Mouse (Mus musculus): ENCODE measurements at regions not wholly inside any gene's neighbourhood (a gene's known extent, or its start where the extent isn't known, plus 50 kb on each side); places are given as distances from the start of the nearest gene placed in this dataset.

DNA sequence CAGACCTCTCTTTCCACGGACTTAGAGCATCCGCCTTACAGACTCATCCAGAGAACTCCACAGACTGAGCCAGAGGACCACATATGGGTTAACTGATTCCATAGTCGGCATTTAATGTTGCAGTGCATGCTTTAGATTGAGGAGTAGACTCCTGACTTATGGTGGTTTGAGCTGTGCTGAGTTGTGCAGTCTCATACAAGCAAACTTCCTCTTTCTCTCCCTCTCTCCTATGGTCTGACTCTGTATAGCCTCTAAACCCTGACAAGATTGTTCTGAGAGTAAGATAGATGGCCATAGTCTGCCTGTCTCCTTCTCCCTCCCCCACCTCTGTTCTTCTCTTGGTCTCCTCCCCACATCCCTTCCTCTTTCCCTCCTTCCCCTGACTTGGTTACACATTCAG, 616.0 kb downstream of the Ryr2 start:
- DNase-seq, result no peak

DNA sequence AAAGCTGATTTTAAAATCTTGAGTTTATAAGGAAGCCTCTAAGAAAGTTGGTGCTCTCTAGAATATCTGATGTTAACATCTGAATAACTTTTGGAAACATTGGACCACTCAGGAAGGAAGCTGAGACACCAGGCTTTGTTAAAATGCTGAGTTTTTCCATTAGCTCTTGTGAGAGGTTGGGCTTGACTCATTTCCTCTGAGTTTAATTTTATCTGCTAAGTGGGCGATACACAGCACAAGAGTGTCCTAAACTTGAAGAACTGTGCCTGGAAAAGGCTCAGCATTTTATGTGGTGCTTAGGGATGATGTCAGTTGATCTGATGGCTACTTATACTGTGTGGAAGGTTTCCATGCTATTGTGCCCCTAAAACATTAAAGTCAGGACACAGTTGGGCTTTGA, 623.6 kb downstream of the Ryr2 start:
- no peak for DNase-seq

DNA sequence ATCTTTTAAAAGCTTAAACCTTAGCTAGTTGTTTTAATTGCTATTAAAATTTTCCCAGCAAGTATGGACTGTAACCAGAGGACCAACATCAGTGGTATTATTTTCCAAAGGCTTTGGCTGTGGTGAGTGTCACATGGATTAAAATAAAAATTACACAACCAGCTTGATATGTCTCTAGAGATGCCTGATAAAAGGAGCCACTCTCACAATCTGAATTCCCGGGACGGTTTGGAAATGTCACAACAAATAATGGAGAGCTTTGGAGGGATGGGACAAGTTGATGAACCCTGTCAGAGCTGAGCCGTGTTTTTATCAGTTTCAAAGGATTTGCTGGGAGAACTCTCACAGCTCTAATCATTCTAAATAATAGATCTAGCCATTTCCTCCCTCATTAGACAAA, 624.0 kb downstream of the Ryr2 start:
- no peak for DNase-seq

GRCm38 (mm10) chr13:11460251-11460650, 646.5 kb downstream of the Ryr2 start:
- no peak for DNase-seq

GRCm38 (mm10) chr13:11455113-11455512, 651.6 kb downstream of the Ryr2 start:
- DNase-seq, result no peak

- no peak for DNase-seq
Measured at GRCm38 (mm10) chr13:11452448-11452847, 654.3 kb downstream of the Ryr2 start.

DNA sequence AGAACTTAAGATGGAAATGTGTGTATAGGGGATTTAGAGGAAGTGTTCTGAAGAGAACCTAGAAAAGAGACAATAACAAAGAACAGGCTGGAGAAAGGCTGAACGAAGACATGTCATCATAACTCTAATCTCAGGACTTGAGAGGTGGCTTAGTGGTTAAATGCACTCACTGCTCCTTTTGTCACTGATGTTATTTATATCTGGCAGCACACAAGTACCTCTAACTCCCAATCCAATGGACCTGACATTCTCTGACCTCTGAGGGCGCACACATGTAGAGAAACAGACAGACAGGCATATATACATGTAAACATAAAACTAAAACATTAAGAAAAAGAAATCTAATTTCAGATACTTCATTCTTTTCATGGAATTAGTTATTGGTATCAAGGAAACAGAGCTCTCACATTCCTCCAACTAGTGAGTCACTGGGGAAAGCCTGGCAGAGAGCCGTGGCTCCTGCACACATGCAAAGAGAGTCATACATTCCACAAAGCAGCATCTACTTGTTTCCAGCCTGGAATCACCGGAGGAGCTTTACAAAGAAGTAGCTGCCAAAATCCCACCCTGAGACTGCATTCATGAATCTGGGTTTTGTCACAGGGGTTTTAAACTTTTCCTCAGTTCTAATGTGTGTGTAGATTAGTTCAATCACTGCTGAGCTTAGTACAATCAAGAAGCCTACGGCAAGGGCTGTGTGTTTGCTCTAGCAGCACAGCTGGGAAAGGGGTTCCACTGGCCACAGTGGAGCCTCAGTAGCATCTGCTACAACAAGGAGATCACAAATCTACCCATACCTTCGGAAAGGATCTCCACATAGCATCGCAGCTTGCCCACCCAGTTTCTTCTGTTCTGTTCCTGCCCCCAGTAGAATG, 674.0 kb downstream of the Ryr2 start:
- DNase-seq, result peak; percentile 49

DNA sequence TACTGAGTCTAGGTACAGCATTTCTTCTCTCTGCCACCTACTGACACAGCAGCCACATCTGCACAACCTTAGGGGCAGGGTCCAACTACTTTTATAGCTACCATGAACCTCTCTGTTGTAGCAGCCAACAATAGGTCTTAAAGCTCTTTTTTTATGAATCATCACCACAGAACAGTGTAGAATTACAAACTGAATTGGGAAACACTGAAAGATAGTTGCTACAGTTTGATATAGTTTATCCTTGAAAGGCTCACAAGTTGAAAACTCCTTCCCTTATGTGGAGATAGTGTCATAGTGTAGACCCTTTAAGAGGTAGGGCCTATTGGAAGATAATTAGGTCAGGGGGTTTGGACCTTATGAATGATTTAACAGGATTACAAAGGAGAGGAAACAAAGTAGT, 679.9 kb downstream of the Ryr2 start:
- no peak for DNase-seq

GRCm38 (mm10) chr13:11392027-11392426, 714.7 kb downstream of the Ryr2 start:
- no peak for DNase-seq

GRCm38 (mm10) chr13:11375452-11375851, 731.3 kb downstream of the Ryr2 start:
- no peak for DNase-seq

GRCm38 (mm10) chr13:11369456-11369855, 737.3 kb downstream of the Ryr2 start:
- DNase-seq, result no peak

GRCm38 (mm10) chr13:11362872-11363271, 743.9 kb downstream of the Ryr2 start:
- no peak for DNase-seq

DNA sequence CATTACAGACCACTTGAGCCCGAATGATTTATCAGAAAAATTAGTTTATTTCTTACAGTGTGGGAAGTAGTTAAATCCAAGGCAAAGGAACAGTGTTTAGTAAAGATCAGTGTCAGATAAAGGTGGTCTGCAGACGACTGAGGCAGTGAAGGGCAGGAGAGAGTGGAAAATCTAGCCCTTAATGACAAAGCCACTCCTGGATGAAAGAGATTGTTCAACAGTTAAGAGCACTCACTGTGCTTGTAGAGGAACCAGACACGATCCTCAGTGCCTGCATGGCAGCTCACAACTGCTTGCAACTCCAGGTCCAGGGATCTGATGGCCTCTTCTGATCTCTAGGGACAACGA, 758.3 kb downstream of the Ryr2 start:
- DNase-seq, result no peak

DNA sequence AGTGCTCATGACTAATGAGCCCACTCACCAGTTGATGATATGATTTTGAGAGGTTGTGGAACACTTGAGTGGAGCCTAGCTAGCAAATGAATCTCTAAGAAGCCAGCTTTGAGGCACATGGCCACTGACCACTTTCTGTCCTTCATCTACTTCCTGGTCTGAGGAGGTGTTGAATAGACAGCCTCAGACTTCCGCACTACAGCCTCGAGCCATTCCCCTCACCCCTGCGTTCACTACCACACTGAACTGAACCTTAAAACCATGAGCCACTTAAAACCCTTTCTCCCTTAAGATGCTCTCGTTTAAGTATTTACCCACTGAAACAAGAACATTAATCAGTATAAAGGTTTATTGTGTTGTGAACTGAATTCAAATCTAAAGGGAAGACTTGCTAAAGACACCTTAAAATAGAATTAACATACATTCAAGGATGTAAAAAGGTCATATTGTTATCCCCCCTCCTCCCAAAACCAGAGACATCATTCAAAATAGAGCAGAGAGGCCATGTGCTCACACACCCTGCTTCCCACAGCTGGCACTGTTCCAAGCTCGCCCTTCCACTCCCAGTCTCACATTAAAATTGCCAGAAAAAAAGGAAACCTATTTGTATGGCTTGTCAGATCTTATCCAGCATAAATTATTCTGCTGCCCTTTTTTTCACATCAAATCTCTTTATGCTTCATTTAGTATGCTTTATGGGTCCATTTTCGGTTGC, 758.8 kb downstream of the Ryr2 start:
- no peak for DNase-seq

DNA sequence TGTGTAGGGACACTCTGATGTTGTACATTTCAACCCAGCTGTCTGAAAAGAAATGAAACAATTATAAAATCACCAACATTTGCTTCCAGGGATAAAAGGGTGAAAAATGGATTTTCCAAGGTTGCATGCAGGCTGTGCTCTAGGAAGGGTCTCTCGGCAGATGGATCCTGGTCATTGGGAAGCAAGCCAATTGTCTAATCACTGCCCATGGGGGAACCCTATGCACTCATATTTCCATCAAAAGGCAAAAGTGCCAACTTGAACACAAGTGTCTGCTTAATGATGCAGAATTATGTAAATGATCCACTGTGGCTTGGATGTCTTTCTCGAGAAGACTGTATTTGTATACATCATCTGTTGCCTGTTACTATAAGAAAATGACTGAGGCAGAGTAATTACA, 762.2 kb downstream of the Ryr2 start:
- no peak for DNase-seq

DNA sequence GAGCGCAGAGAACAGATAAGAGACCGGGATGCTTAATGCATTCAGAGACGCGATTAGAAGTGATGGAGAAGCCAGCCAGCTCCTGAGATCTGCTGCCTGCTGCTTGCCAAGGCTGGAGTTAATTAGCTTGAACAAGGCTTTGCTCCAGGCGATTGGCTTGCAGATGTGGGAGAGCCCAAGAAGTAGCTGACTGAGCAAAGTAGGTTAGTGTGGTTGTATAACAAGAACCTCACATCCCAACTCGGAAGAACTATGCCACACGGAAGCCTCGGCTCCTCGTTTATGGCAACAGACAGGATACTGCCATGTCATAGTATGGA, 768.5 kb downstream of the Ryr2 start:
- DNase-seq, result peak; percentile 19

GRCm38 (mm10) chr13:11337610-11338296, 769.0 kb downstream of the Ryr2 start:
- no peak for DNase-seq

DNA sequence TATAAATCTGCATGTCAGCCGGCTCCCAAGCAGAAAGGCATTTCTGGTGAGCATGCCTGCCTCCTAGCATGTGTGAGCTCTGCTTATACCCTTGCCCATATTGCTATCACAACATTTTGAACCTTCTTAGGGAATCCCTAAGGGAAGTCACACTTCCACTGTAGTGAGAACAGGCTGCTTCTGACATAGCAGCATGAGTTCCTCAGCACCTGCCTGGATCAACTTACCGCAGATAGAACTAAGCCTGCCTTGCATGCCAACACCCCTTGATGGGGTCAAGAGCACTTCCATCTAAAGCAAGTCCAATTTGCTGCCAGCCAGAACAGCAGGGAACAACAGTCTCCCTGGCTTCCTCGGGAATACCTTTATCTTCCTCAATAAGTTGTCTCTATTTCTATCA, 769.8 kb downstream of the Ryr2 start:
- no peak for DNase-seq

DNA sequence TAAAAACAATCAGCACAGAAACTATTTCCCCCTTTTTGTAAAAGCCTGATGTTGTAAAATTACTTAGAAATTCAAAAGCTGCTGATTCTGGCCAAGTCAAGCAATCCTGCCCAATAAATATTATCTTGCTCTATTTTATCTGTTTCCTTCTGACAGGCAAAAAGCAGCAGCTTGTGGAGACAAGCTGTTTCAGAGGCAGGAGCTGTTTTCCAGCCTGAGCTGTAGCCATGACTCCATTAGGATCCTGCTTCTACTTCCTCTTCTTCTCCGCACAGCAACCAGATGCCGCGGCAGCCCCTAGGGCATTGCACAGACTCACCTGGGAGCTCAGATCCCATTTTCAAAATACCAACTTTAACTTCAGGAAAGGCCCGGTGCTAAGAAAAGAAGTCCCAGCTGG, 774.8 kb downstream of the Ryr2 start:
- peak; percentile 4 for DNase-seq

- DNase-seq, result no peak
Measured at GRCm38 (mm10) chr13:11308716-11309115, 798.0 kb downstream of the Ryr2 start.

DNA sequence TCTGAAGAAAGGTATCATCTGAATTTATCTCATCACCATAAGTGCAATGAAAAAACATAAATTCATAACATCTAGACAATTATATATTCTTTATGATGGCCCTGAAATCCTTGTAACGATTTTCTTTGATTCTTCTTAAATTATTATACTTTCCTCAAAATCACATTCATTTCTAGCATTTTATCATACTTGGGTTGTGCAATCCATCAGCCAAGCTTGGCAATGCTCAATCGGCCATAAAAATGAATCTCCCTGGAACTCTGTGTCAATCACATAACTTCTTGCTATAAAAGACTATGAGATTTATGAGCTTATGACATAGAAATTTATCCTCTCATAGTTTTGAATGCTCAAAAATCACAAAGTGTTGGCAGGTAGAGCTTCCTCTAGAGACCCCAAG, 811.3 kb downstream of the Ryr2 start:
- no peak for DNase-seq

DNA sequence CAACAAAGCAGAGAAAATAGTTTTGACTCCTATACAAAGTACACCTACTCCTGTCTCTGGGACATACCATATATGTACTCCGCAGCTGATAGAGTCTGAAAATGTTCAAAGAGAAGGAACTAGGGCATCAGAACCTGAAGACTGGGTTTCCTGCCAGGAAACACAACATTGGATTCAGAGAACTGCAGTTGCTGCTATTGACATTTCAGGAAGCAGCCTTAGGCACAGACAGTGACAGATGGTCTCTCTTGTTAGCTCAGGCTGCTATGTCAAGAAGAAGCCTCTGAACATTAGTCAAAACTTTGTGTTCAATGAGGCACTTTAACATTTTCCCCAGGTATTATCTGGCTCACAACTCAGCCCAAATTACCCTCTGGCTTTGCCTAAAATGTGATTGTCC, 812.1 kb downstream of the Ryr2 start:
- peak; percentile 5 for DNase-seq

DNA sequence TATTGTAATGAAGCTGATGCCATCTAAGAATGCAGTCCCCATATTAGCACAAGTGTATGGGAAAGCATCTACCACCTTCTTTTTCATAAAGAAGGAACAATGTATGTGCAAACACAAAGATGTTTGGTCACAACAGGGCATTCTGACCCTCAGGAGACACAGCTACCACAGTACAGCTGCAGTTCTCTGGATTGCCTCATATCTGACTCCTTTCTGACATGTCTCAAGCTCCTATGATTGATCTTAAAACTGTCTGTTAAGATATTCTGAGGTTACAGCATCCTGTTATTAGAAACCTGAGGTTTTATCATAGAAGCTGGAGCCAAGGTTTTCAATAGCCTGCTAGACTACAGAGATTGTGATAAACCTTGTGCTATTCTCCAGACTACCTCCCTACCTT, 813.0 kb downstream of the Ryr2 start:
- DNase-seq, result no peak

DNA sequence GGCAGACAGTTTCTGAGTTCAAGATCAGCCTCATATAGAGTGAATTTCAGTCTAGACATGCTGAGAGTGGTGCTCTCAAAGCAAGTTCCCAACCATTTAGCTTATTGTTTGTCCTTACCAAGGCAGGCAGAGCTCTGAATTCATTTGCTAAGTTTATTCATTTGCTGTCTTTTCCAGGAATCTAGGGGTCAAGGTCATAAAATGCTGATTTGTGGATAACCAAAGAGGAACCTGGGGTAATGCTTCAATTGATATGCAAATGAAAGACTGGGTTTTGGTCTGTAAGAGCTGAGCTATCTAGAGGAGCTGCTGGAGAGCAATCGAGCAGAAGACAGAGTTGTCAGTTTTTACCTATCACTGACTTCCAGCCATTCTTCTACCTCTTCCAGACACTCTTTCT, 832.8 kb downstream of the Ryr2 start:
- no peak for DNase-seq

Measured in right cerebral cortex, postnatal 25 days (tissue).